Mouse (Mus musculus) spleen, adult 2 months (tissue): ENCODE measurements around the gene Mbd4. TPM values are rescaled to one million over a fixed set of nuclear protein-coding genes. Genes with fewer than 3 reads are reported as not detected.

Source experiments
- DNase-seq, 2 experiments: peaks; one replicate each; pipeline versions ENCODE4 v3.0.0 to v3.0.0-alpha.2; 2012 to 2021; ENCODE audit warnings: low spot score in 2 of 2, low read depth in 1 of 2
- H3K27ac ChIP-seq: fragments of 200-500 bp; 2 replicates; pipeline ENCODE4 v1.5.1; 2012; ENCODE audit warnings: low read length, inconsistent platforms; ENCODE audit not compliant: insufficient read depth
- H3K27me3 ChIP-seq: fragments of 200-500 bp; 2 replicates; pipeline ENCODE4 v1.6.1; 2012; ENCODE audit warnings: mild to moderate bottlenecking, moderate library complexity, low read length, inconsistent platforms; ENCODE audit not compliant: control insufficient read depth, insufficient read depth
- H3K36me3 ChIP-seq: fragments of 200-500 bp; 2 replicates; pipeline ENCODE4 v1.6.1; 2012; ENCODE audit warnings: mild to moderate bottlenecking, low read length, inconsistent platforms; ENCODE audit not compliant: control insufficient read depth, insufficient read depth
- H3K4me1 ChIP-seq: fragments of 200-500 bp; 2 replicates; pipeline ENCODE4 v1.6.1; 2011; ENCODE audit warnings: inconsistent platforms; ENCODE audit not compliant: control insufficient read depth, insufficient read depth, insufficient read length
- H3K4me3 ChIP-seq: fragments of 200-500 bp; 2 replicates; pipeline ENCODE4 v1.5.1; 2011; ENCODE audit warnings: mild to moderate bottlenecking, inconsistent platforms; ENCODE audit not compliant: insufficient read depth, insufficient read length; ENCODE audit errors: extremely low read depth
- CTCF ChIP-seq: fragments of 200-500 bp; IDR thresholded peaks from 2 replicates; pipeline ENCODE4 v1.5.1; 2011; ENCODE audit warnings: mild to moderate bottlenecking, inconsistent platforms; ENCODE audit not compliant: insufficient read depth, insufficient read length, insufficient replicate concordance; ENCODE audit errors: extremely low read depth
- POLR2A ChIP-seq: fragments of 200-500 bp; IDR thresholded peaks from 2 replicates; pipeline ENCODE4 v1.6.1; 2011; ENCODE audit warnings: low read depth, low read length, inconsistent platforms
- WGBS: fragments of 180-500 bp; shearing (Covaris S2); methylation state at CpG from one replicate; pipeline ENCODE4 v1.1.7; 2018; 5-methylcytosine and 5-hydroxymethylcytosine counted together
- polyA plus RNA-seq: library from polyadenylated mRNA; depleted of rRNA; stranded (reverse); fragments of >200 nt; gene quantifications from 2 replicates; pipeline ENCODE4 v1.2.3, GENCODE M21; 2012; rRNA removed

Gene Mbd4
- polyA plus RNA-seq, 1 experiment = 3.5 TPM

GRCm38 (mm10) chr6:115804432-115805192, 48.6 kb downstream of the Mbd4 start:
- 79% methylated on average over 10 of the region's 10 CpGs for WGBS
- Histone ChIP-seq H3K4me1 (peaks cover 8% of the 10 kb centered on the region; the same call in 1 of the 2 replicates), H3K27me3 (no peaks in the 10 kb centered on the region), H3K36me3 (peaks cover 19% of the 10 kb centered on the region), H3K4me3 (no peak overlapping the region), H3K27ac (no peak overlapping the region)
- no peak for TF ChIP-seq CTCF
- TF ChIP-seq POLR2A = no peak
- DNase-seq = no peak

DNA sequence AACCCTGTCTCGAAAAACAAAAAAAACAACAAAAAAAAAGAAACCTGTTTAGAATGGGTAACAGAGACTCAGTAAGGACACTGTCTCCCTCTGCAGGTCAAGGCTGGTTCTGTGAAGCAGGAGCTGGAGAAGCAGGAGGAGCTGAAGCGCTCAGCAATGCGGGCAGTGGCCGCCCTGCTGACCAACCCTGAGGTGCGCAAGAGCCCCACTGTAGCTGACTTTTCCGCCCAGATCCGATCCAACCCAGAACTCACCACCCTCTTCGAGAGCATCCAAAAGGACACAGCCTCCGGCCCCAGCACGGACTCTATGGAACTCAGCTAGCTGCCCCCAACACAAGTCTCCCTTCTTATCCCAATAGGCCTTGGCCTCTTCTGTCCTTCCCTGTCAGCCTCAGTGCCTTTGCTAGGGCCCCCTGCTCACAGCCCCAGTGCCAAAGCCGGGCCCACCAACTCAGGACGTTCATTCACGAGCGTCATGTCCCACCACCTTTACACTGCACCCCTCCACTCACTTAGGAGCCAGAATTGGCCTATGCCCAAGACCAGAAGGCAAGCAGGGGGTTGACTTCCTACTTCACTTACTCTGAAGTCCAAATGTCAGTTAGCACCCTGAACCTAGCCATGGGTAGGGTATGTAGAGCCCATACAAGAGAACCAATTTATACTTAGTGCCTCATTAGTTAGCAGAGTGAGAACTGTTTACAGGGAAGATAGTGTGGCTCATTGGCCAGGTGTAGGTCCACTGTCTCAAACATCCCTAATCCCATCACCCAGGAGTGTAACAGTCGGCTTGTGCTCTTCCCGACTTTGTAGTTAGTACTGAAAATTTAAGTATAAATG, 49.4 kb downstream of the Mbd4 start:
- H3K27ac ChIP-seq = no peak overlapping the region
- peak; percentile 34 to 50 for DNase-seq
- H3K4me1 ChIP-seq = peaks cover 8% of the 10 kb centered on the region; the same call in 1 of the 2 replicates
- 61% methylated on average over 16 of the region's 16 CpGs for WGBS
- H3K4me3 ChIP-seq = no peak overlapping the region
- peaks cover 19% of the 10 kb centered on the region for H3K36me3 ChIP-seq
- H3K27me3 ChIP-seq = no peaks in the 10 kb centered on the region
- TF ChIP-seq POLR2A (no peak), CTCF (peak; percentile 39; the same call in 1 of the 2 replicates)

- no peak for DNase-seq
- H3K4me3 ChIP-seq = no peak overlapping the region
- H3K36me3 ChIP-seq = peaks cover 16% of the 10 kb centered on the region
- no peak for TF ChIP-seq CTCF
- no peak for TF ChIP-seq POLR2A
- no peak overlapping the region for H3K27ac ChIP-seq
- WGBS = 93% methylated on average over 3 of the region's 3 CpGs
- H3K4me1 ChIP-seq = peaks cover 3% of the 10 kb centered on the region; the same call in 1 of the 2 replicates
- H3K27me3 ChIP-seq = no peaks in the 10 kb centered on the region
Observed at GRCm38 (mm10) chr6:115801811-115802210, 51.4 kb downstream of the Mbd4 start.

DNA sequence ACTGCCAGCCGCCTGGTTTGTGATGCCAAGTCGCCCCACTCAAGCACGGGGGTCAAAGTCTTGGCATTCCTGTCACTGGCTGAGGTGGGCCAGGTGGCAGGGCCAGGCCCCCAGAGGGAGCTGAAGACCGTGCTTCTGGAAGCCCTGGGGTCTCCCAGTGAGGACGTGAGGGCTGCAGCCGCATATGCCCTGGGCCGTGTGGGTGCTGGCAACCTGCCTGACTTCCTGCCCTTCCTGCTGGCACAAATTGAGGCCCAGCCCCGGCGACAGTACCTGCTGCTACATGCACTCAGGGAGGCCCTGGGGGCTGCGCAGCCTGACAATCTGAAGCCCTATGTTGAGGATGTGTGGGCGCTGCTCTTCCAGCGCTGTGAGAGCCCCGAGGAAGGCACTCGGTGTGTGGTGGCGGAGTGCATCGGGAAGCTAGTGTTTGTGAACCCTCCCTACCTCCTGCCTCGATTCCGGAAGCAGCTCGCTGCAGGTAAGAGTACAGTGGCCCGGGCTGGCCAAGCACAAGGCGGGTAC, 60.4 kb downstream of the Mbd4 start:
- no peaks in the 10 kb centered on the region; the same call in 1 of the 2 replicates for H3K36me3 ChIP-seq
- WGBS = 36% methylated on average over 21 of the region's 21 CpGs

GRCm38 (mm10) chr6:115791842-115792686, 61.1 kb downstream of the Mbd4 start:
- no peak for TF ChIP-seq CTCF
- no peak for TF ChIP-seq POLR2A
- no peak overlapping the region for H3K27ac ChIP-seq
- WGBS = 54% methylated on average over 34 of the region's 34 CpGs
- peak overlapping the region; percentile 17; the same call in 1 of the 2 replicates for H3K4me3 ChIP-seq
- H3K36me3 ChIP-seq = no peaks in the 10 kb centered on the region
- H3K4me1 ChIP-seq = no peaks in the 10 kb centered on the region
- H3K27me3 ChIP-seq = no peaks in the 10 kb centered on the region
- DNase-seq = peak in 1 of 2 experiments; percentile 31

More for the DNA sequence above, 60.4 kb downstream of the Mbd4 start:
- TF ChIP-seq CTCF (no peak), POLR2A (no peak)
- peak overlapping the region; percentile 17; the same call in 1 of the 2 replicates for H3K4me3 ChIP-seq
- no peaks in the 10 kb centered on the region for H3K27me3 ChIP-seq
- H3K27ac ChIP-seq = 0 out of 2 replicates have a peak overlapping the region, but pooled peaks have one; percentile 35
- DNase-seq = no peak
- no peaks in the 10 kb centered on the region for H3K4me1 ChIP-seq

- 97% methylated on average over 10 of the region's 10 CpGs for WGBS
Observed at GRCm38 (mm10) chr6:115791016-115791415, 62.2 kb downstream of the Mbd4 start.

More at GRCm38 (mm10) chr6:115791016-115791415, 62.2 kb downstream of the Mbd4 start:
- no peak overlapping the region for H3K27ac ChIP-seq
- H3K36me3 ChIP-seq = no peaks in the 10 kb centered on the region
- no peak for DNase-seq
- no peaks in the 10 kb centered on the region for H3K27me3 ChIP-seq
- H3K4me1 ChIP-seq = no peaks in the 10 kb centered on the region
- no peak for TF ChIP-seq CTCF
- no peak for TF ChIP-seq POLR2A
- no peak overlapping the region for H3K4me3 ChIP-seq

Other genes starting within 250 kb of the Mbd4 start
- 92.7 and 95.3 TPM in 2 replicates for gene Raf1, start 176.7 kb downstream of the Mbd4 start, polyA plus RNA-seq
- 10.2 and 10.4 TPM in 2 replicates for gene Tmem40, start 91.0 kb downstream of the Mbd4 start, polyA plus RNA-seq
- gene Cand2, start 78.8 kb downstream of the Mbd4 start, polyA plus RNA-seq = 3.4 and 4.8 TPM in 2 replicates
- 463 and 551 TPM in 2 replicates for gene Rpl32, start 44.6 kb downstream of the Mbd4 start, polyA plus RNA-seq
- gene Efcab12, start 15.0 kb downstream of the Mbd4 start, polyA plus RNA-seq = 0.06 and 0.15 TPM in 2 replicates
- 4.5 and 4.6 TPM in 2 replicates for gene Ift122, start 99 bp upstream of the Mbd4 start, polyA plus RNA-seq
- gene Rho, start 78.4 kb upstream of the Mbd4 start, polyA plus RNA-seq = 0.16 and 0.37 TPM in 2 replicates
- not detected in 2 replicates for gene H1foo, start 91.6 kb upstream of the Mbd4 start, polyA plus RNA-seq
- 66.1 and 87.2 TPM in 2 replicates for gene Plxnd1, start 141.6 kb upstream of the Mbd4 start, polyA plus RNA-seq